Mouse (Mus musculus) heart, adult 11 months (tissue): Measurements from ENCODE around the gene Iqsec1.

Experiments used
- DNase-seq: peaks from one replicate; pipeline ENCODE4 v3.0.0; 2022

Iqsec1 gene

GRCm38 (mm10) chr6:90810576-90810975, 177.9 kb downstream of the Iqsec1 start:
- DNase-seq = no peak

GRCm38 (mm10) chr6:90809960-90810362, 178.5 kb downstream of the Iqsec1 start:
- peak; percentile 96 for DNase-seq

GRCm38 (mm10) chr6:90809077-90809840, 179.2 kb downstream of the Iqsec1 start:
- DNase-seq = peak; percentile 93

GRCm38 (mm10) chr6:90808544-90808943, 179.9 kb downstream of the Iqsec1 start:
- no peak for DNase-seq

GRCm38 (mm10) chr6:90808134-90808533, 180.4 kb downstream of the Iqsec1 start:
- DNase-seq = no peak

GRCm38 (mm10) chr6:90807581-90807980, 180.9 kb downstream of the Iqsec1 start:
- no peak for DNase-seq

GRCm38 (mm10) chr6:90806743-90807142, 181.7 kb downstream of the Iqsec1 start:
- no peak for DNase-seq

- no peak for DNase-seq
Observed at GRCm38 (mm10) chr6:90805101-90805500, 183.4 kb downstream of the Iqsec1 start.

GRCm38 (mm10) chr6:90804646-90805045, 183.8 kb downstream of the Iqsec1 start:
- DNase-seq = no peak

GRCm38 (mm10) chr6:90802604-90803003, 185.9 kb downstream of the Iqsec1 start:
- DNase-seq = no peak

GRCm38 (mm10) chr6:90802058-90802457, 186.4 kb downstream of the Iqsec1 start:
- no peak for DNase-seq

- DNase-seq = no peak
Observed at GRCm38 (mm10) chr6:90800825-90801224, 187.7 kb downstream of the Iqsec1 start.

- DNase-seq = no peak
Observed at GRCm38 (mm10) chr6:90799116-90799515, 189.4 kb downstream of the Iqsec1 start.

- no peak for DNase-seq
Observed at GRCm38 (mm10) chr6:90798201-90798600, 190.3 kb downstream of the Iqsec1 start.

GRCm38 (mm10) chr6:90796902-90797596, 191.4 kb downstream of the Iqsec1 start:
- no peak for DNase-seq

GRCm38 (mm10) chr6:90790901-90791300, 197.6 kb downstream of the Iqsec1 start:
- DNase-seq = no peak

- no peak for DNase-seq
Observed at GRCm38 (mm10) chr6:90789520-90789919, 199.0 kb downstream of the Iqsec1 start.

GRCm38 (mm10) chr6:90787587-90787986, 200.9 kb downstream of the Iqsec1 start:
- no peak for DNase-seq

GRCm38 (mm10) chr6:90787036-90787435, 201.4 kb downstream of the Iqsec1 start:
- DNase-seq = no peak

GRCm38 (mm10) chr6:90786589-90786988, 201.9 kb downstream of the Iqsec1 start:
- no peak for DNase-seq

GRCm38 (mm10) chr6:90783945-90784344, 204.5 kb downstream of the Iqsec1 start:
- no peak for DNase-seq

GRCm38 (mm10) chr6:90783176-90783575, 205.3 kb downstream of the Iqsec1 start:
- no peak for DNase-seq

GRCm38 (mm10) chr6:90781921-90782770, 206.3 kb downstream of the Iqsec1 start:
- peak; percentile 93 for DNase-seq
